Mouse (Mus musculus) neural tube, embryonic 11.5 days (tissue): ENCODE data around the gene Olfr19. TPM values are rescaled to one million over a fixed set of nuclear protein-coding genes. Genes with fewer than 3 reads are reported as not detected.
"Not testable (repeated sequence)": the region's sequence is repeated elsewhere in the genome, so short reads cannot be mapped to it uniquely, and the experiment has no call there.

Source experiments
- ATAC-seq: fragments of 200-750 bp; cut with Nextera tagmentation; 2 replicates; pipeline ENCODE4 v1.8.0; 2017; ENCODE audit warnings: moderate number of reproducible peaks, mild to moderate bottlenecking, moderate TSS enrichment, moderate library complexity; ENCODE audit not compliant: insufficient read depth, low FRiP score, low TSS enrichment
- DNase-seq: peaks from one replicate; pipeline ENCODE4 v3.0.0-alpha.2; 2015; ENCODE audit warnings: low spot score
- H3K27ac ChIP-seq: fragments of 300-500 bp; sonication (generic); 2 replicates; pipeline ENCODE4 v1.5.1; 2014; ENCODE audit warnings: low read depth, mild to moderate bottlenecking, low read length
- H3K27me3 ChIP-seq: fragments of 300-500 bp; sonication (generic); 2 replicates; pipeline ENCODE4 v1.6.1; 2014; ENCODE audit warnings: mild to moderate bottlenecking, low read length, mixed read lengths; ENCODE audit not compliant: control insufficient read depth, insufficient read depth
- H3K36me3 ChIP-seq: fragments of 300-500 bp; sonication (generic); 2 replicates; pipeline ENCODE4 v1.6.1; 2014; ENCODE audit warnings: mild to moderate bottlenecking, low read length, moderate library complexity, mixed read lengths; ENCODE audit not compliant: control insufficient read depth, insufficient read depth
- H3K4me1 ChIP-seq: fragments of 300-500 bp; sonication (generic); 2 replicates; pipeline ENCODE4 v1.6.1; 2014; ENCODE audit warnings: low read length, mixed read lengths; ENCODE audit not compliant: control insufficient read depth, insufficient read depth
- H3K4me2 ChIP-seq: fragments of 300-500 bp; sonication (generic); 2 replicates; pipeline ENCODE4 v1.6.1; 2014; ENCODE audit warnings: low read depth, mild to moderate bottlenecking, moderate library complexity
- H3K4me3 ChIP-seq: fragments of 300-500 bp; sonication (generic); 2 replicates; pipeline ENCODE4 v1.5.1; 2014; ENCODE audit warnings: low read depth, low read length
- H3K9ac ChIP-seq: fragments of 300-500 bp; sonication (generic); 2 replicates; pipeline ENCODE4 v1.6.1; 2014; ENCODE audit warnings: mild to moderate bottlenecking, low read length
- H3K9me3 ChIP-seq: fragments of 300-500 bp; sonication (generic); 2 replicates; pipeline ENCODE4 v1.6.1; 2016; ENCODE audit warnings: low read length; ENCODE audit not compliant: control insufficient read depth
- WGBS: fragments of 180-500 bp; shearing (Covaris S2); extraction: QIAGEN DNeasy Blood & Tissue Kit; methylation state at CpG from one replicate; pipeline ENCODE4 v1.1.7; 2014; 5-methylcytosine and 5-hydroxymethylcytosine counted together
- polyA plus RNA-seq: library from polyadenylated mRNA; unstranded; fragments of >200 nt; fragmentation: Nextera tagmentation; extraction: Ambion mirVana; gene quantifications from 2 replicates; pipeline ENCODE4 v1.2.1, GENCODE M21; 2014

Gene Olfr19
- not detected in 2 replicates for polyA plus RNA-seq

DNA sequence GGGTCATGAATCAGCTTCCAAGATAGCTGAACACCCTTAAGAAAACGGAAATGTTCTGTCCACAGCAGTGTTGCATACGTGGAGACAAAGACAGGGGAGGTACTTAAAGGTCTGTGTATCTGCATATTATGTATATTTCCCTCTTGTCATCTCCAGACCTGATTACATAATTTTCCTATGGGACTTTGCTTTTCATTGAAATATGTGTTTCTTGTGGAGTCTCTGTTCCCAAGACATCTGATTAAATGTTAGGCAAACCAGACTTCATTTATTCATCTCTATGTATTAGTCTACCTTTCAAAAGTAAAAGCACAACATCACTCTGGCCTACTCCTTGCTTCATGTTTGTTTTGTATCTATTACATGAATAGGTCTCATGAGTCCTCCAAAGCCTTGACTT lies at the start of gene Olfr19:
TSS of gene Olfr19 (minus strand) at position 101 of the 400 bp plus-strand sequence.
- WGBS, result 69% methylated on average over 2 of the region's 2 CpGs
- Histone ChIP-seq H3K36me3 (no peaks in the 10 kb centered on the region), H3K27ac (no peak within 1 kb of the TSS), H3K4me3 (no peak within 1 kb of the TSS), H3K27me3 (no peaks in the 10 kb centered on the region), H3K4me2 (no peak within 1 kb of the TSS), H3K4me1 (no peaks in the 10 kb centered on the region), H3K9ac (no peak within 1 kb of the TSS), H3K9me3 (no peaks in the 10 kb centered on the region)
- DNase-seq (no peak), ATAC-seq (no peak)

DNA sequence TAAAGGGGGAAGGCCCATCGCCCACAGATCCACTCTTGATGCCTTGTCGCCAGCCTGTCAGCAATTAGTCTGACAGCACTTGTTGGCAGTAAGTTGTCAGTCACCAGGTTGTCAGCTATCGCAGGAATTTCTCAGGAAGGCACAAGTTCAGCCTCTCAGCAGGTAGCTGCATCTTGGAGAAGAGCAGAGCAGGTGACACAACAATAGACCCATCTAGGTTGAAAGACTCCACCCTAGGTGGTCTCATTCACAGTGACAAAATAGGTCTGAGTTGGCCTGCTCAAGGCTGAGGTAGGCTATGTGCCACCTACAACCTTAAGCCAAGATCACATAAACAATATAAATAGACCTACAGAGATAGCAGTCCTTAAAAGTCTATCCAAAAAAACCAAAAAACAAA lies 8.8 kb upstream of the Olfr19 start:
- ATAC-seq (no peak), DNase-seq (no peak)
- H3K27ac ChIP-seq, result no peak overlapping the region
- H3K9me3 ChIP-seq, result no peaks in the 10 kb centered on the region
- H3K27me3 ChIP-seq, result no peaks in the 10 kb centered on the region
- no peaks in the 10 kb centered on the region for H3K36me3 ChIP-seq
- H3K4me1 ChIP-seq, result no peaks in the 10 kb centered on the region
- no peak overlapping the region for H3K4me2 ChIP-seq
- H3K4me3 ChIP-seq, result no peak overlapping the region
- WGBS, result 63% methylated on average over 3 of the region's 3 CpGs
- no peak overlapping the region for H3K9ac ChIP-seq

DNA sequence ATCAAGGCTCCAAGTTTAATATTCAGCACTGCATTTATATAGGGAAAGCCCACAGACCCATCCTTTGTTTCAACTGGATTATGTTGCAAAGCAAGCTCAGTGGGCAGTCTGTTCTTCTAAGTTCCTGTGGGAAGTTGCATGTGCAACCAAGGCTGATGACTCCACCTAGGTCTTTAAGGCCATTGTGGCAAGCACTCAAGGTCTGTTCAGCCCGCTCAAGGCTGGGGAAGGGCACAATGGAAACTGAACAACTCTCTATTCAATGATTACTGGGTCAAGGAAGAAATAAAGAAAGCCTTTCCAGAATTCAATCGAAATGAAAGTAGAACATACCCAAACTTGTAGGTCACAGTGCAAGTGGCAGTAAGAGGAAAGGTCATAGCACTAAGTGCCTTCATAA lies 7.8 kb upstream of the Olfr19 start:
- Histone ChIP-seq H3K4me3 (no peak overlapping the region), H3K9me3 (no peaks in the 10 kb centered on the region), H3K9ac (no peak overlapping the region), H3K36me3 (no peaks in the 10 kb centered on the region), H3K4me2 (no peak overlapping the region), H3K27me3 (no peaks in the 10 kb centered on the region), H3K27ac (no peak overlapping the region), H3K4me1 (no peaks in the 10 kb centered on the region)
- DNase-seq, result no peak
- WGBS, result 80% methylated on average over 2 of the region's 2 CpGs
- no peak for ATAC-seq

DNA sequence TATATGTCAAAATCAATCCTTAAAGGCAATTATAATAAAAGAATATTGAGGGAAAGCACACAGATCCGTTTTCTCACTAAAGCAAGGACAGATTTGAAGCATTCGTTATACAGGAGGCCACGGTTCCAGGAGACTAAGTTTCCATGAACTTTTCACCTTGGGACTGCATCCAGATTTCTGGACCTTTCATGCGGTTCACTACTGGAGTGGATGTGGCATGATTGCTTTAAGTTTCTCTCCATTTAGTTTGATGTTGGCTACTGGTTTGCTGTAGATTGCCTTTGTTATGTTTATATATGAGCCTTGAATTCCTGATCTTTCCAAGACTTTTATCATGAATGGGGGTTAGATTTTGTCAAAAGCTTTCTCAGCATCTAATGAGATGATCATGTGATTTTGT lies 11.2 kb downstream of the Olfr19 start:
- Histone ChIP-seq H3K27me3 (no peaks in the 10 kb centered on the region), H3K4me3 (no peak overlapping the region), H3K36me3 (no peaks in the 10 kb centered on the region), H3K4me1 (no peaks in the 10 kb centered on the region), H3K9ac (no peak overlapping the region), H3K4me2 (no peak overlapping the region), H3K9me3 (no peaks in the 10 kb centered on the region), H3K27ac (no peak overlapping the region)
- no peak for DNase-seq
- ATAC-seq, result no peak
- WGBS, result 86% methylated on average over 4 of the region's 4 CpGs

DNA sequence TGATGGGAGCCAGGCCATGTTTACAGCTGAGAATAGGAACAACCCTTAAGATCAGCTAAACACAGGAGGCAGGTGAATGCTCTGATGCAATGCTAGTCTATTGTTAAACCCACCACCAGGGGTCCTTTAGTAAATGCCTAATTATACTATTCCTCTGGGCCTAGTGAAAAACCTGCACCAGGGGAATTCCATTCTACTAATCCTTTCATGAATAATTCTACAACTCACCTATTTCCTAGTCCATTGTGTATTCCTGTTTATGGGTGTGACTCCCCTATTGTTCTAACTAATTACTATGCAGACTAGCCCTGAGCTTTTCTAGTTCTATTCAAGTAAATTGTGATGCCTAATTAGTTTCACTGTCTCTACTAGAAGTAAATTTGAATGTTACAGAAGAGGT lies 11.7 kb downstream of the Olfr19 start:
- H3K9ac ChIP-seq, H3K36me3 ChIP-seq, H3K4me1 ChIP-seq, H3K27ac ChIP-seq, DNase-seq, H3K9me3 ChIP-seq, H3K4me3 ChIP-seq, H3K4me2 ChIP-seq, ATAC-seq, H3K27me3 ChIP-seq: not testable (repeated sequence)

DNA sequence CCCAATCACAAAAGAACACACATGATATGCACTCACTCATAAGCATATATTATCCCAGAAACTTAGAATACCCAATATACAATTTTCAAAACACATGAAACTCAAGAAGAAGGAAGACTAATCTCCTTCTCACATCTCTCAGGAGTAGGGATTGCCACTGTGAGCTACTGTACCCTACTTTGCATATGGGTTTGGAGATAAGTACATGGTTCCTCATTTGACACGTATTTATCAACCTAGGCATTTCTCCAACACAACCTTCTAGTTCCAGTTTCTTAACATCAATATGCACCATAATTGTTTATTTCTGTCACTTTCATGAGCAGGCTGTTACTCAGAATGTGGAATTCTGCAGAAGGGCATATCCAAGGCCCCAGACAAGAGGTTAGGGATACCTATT lies 31.1 kb downstream of the Olfr19 start:
- no peak overlapping the region for H3K4me3 ChIP-seq
- H3K9ac ChIP-seq, result no peak overlapping the region
- no peaks in the 10 kb centered on the region for H3K36me3 ChIP-seq
- no peaks in the 10 kb centered on the region for H3K9me3 ChIP-seq
- ATAC-seq (no peak), DNase-seq (no peak)
- no peak overlapping the region for H3K4me2 ChIP-seq
- H3K27me3 ChIP-seq, result no peaks in the 10 kb centered on the region
- no peak overlapping the region for H3K27ac ChIP-seq
- no peaks in the 10 kb centered on the region for H3K4me1 ChIP-seq
- 78% methylated on average over 1 of the region's 1 CpGs for WGBS

DNA sequence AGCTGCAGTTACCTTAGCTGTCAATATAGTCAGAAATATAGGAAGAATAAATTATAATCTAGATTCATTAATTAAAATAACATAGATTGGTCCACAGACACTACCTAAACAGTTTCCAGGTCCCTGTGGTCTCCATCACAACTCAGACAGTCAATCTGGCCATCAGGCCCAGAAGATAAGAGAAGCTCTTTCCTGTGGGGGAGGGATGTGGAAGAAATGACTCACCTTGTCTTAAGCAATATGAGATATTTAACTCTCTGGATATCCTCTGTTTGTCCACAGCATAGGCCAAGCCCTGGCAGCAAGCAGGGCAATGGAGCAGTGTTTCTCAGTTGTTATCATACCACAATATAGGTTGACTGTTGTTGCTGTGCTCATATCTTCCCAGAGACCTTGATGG lies 42.5 kb downstream of the Olfr19 start:
- H3K36me3 ChIP-seq, result no peaks in the 10 kb centered on the region
- no peak overlapping the region for H3K27ac ChIP-seq
- no peaks in the 10 kb centered on the region for H3K9me3 ChIP-seq
- no peak overlapping the region for H3K4me2 ChIP-seq
- DNase-seq (no peak), ATAC-seq (no peak)
- no peaks in the 10 kb centered on the region for H3K27me3 ChIP-seq
- no peak overlapping the region for H3K9ac ChIP-seq
- H3K4me3 ChIP-seq, result no peak overlapping the region
- no peaks in the 10 kb centered on the region for H3K4me1 ChIP-seq

Other genes with a start within 250 kb of the Olfr19 start
- 18.3 and 18.9 TPM in 2 replicates for gene Fgd4, start 75.9 kb downstream of the Olfr19 start, polyA plus RNA-seq
- gene Spag6l, start 153.1 kb upstream of the Olfr19 start, polyA plus RNA-seq, result 1.2 and 1.7 TPM in 2 replicates
- gene Igll1, start 187.6 kb upstream of the Olfr19 start, polyA plus RNA-seq, result not detected in 2 replicates
- 63.5 and 67.0 TPM in 2 replicates for gene Top3b, start 194.3 kb upstream of the Olfr19 start, polyA plus RNA-seq
- 1.2 and 1.7 TPM in 2 replicates for gene Vpreb1, start 194.4 kb upstream of the Olfr19 start, polyA plus RNA-seq
- gene Ppm1f, start 220.1 kb upstream of the Olfr19 start, polyA plus RNA-seq, result 21.7 and 24.3 TPM in 2 replicates